Mouse (Mus musculus) hindbrain, embryonic 13.5 days (tissue): ENCODE results near the gene Slc6a9. TPM values are rescaled to one million over a fixed set of nuclear protein-coding genes. Genes with fewer than 3 reads are reported as not detected.

ENCODE experiments used
- ATAC-seq: fragments of 200-750 bp; cut with Nextera tagmentation; 2 replicates; pipeline ENCODE4 v1.8.0; 2017; ENCODE audit warnings: moderate TSS enrichment; ENCODE audit not compliant: low FRiP score
- H3K27ac ChIP-seq: fragments of 300-500 bp; sonication (generic); 2 replicates; pipeline ENCODE4 v1.5.1; 2015; ENCODE audit warnings: inconsistent platforms, mild to moderate bottlenecking, moderate library complexity
- H3K27me3 ChIP-seq: fragments of 300-500 bp; sonication (generic); 2 replicates; pipeline ENCODE4 v1.6.1; 2015; ENCODE audit warnings: mild to moderate bottlenecking, inconsistent platforms
- H3K36me3 ChIP-seq: fragments of 300-500 bp; sonication (generic); 2 replicates; pipeline ENCODE4 v1.6.1; 2015; ENCODE audit warnings: mild to moderate bottlenecking, inconsistent platforms
- H3K4me1 ChIP-seq: fragments of 300-500 bp; sonication (generic); replicated peaks from 2 replicates; pipeline ENCODE4 v1.6.1; 2015; ENCODE audit warnings: inconsistent platforms
- H3K4me2 ChIP-seq: fragments of 300-500 bp; sonication (generic); 2 replicates; pipeline ENCODE4 v1.6.1; 2015; ENCODE audit warnings: inconsistent platforms, mild to moderate bottlenecking, moderate library complexity
- H3K4me3 ChIP-seq: fragments of 300-500 bp; sonication (generic); 2 replicates; pipeline ENCODE4 v1.5.1; 2015; ENCODE audit warnings: mild to moderate bottlenecking, inconsistent platforms
- H3K9ac ChIP-seq: fragments of 300-500 bp; sonication (generic); 2 replicates; pipeline ENCODE4 v1.6.1; 2015; ENCODE audit warnings: mild to moderate bottlenecking, inconsistent platforms
- H3K9me3 ChIP-seq: fragments of 300-500 bp; sonication (generic); 2 replicates; pipeline ENCODE4 v1.6.1; 2016; ENCODE audit warnings: inconsistent platforms
- WGBS: fragments of 180-500 bp; shearing (Covaris S2); methylation state at CpG from one replicate; pipeline ENCODE4 v1.1.7; 2015; 5-methylcytosine and 5-hydroxymethylcytosine counted together
- polyA plus RNA-seq: library from polyadenylated mRNA; unstranded; fragments of >200 nt; fragmentation: Nextera tagmentation; extraction: Ambion mirVana; gene quantifications from 2 replicates; pipeline ENCODE4 v1.2.1, GENCODE M21; 2015

Gene Slc6a9
- polyA plus RNA-seq, 1 experiment from 2014 or later, result 27.7 TPM

- peak overlapping the region; percentile 91 for H3K9ac ChIP-seq
- H3K27me3 ChIP-seq, result no peaks in the 10 kb centered on the region
- peaks cover 71% of the 10 kb centered on the region for H3K4me1 ChIP-seq
- H3K4me2 ChIP-seq, result peak overlapping the region; percentile 89
- no peak overlapping the region for H3K27ac ChIP-seq
- peaks cover 45% of the 10 kb centered on the region for H3K36me3 ChIP-seq
- 100% methylated on average over 1 of the region's 1 CpGs for WGBS
- peak overlapping the region; percentile 82 for H3K4me3 ChIP-seq
- no peaks in the 10 kb centered on the region for H3K9me3 ChIP-seq
- ATAC-seq, result no peak
Observed at GRCm38 (mm10) chr4:117884146-117884545, 49.8 kb downstream of the Slc6a9 start.

- 97% methylated on average over 10 of the region's 10 CpGs for WGBS
- no peak overlapping the region for H3K4me3 ChIP-seq
- peaks cover 63% of the 10 kb centered on the region for H3K4me1 ChIP-seq
- peaks cover 46% of the 10 kb centered on the region for H3K36me3 ChIP-seq
- H3K4me2 ChIP-seq, result no peak overlapping the region
- ATAC-seq, result no peak
- no peaks in the 10 kb centered on the region for H3K9me3 ChIP-seq
- no peaks in the 10 kb centered on the region for H3K27me3 ChIP-seq
- H3K9ac ChIP-seq, result no peak overlapping the region
- H3K27ac ChIP-seq, result no peak overlapping the region
Observed at GRCm38 (mm10) chr4:117885093-117885492, 50.8 kb downstream of the Slc6a9 start.

- H3K4me1 ChIP-seq, result peaks cover 61% of the 10 kb centered on the region
- H3K9ac ChIP-seq, result peak overlapping the region; percentile 97
- no peak overlapping the region for H3K27ac ChIP-seq
- no peaks in the 10 kb centered on the region for H3K9me3 ChIP-seq
- H3K4me3 ChIP-seq, result peak overlapping the region; percentile 92
- peak overlapping the region; percentile 91 for H3K4me2 ChIP-seq
- no peaks in the 10 kb centered on the region for H3K27me3 ChIP-seq
- WGBS, result 83% methylated on average over 9 of the region's 9 CpGs
- H3K36me3 ChIP-seq, result peaks cover 40% of the 10 kb centered on the region
- no peak for ATAC-seq
Observed at GRCm38 (mm10) chr4:117885994-117886393, 51.7 kb downstream of the Slc6a9 start.

DNA sequence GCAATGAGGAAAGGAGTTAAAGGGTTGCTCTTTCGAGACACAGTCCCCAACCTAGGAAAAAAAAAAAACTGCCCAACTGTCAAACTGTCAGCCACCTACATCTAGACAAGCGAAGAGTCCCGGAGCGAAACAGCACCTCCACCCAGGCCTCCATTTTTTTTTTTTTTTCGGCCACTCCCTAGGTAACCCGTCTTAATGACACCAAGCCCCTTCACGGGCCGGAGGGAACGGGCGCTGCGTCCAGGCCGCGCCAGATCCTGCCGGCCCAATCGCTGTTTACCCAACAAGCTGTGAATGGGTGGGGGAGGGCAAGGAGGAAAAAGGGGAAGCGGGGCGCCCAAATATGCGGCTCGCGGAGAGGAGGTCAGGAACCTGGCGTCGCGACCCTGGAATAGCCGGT lies 52.3 kb downstream of the Slc6a9 start:
- Histone ChIP-seq H3K4me2 (peak overlapping the region; percentile 91), H3K9me3 (no peaks in the 10 kb centered on the region), H3K4me3 (peak overlapping the region; percentile 92), H3K27me3 (no peaks in the 10 kb centered on the region), H3K9ac (peak overlapping the region; percentile 97), H3K36me3 (peaks cover 37% of the 10 kb centered on the region), H3K27ac (peak overlapping the region; percentile 71), H3K4me1 (peaks cover 60% of the 10 kb centered on the region)
- ATAC-seq, result no peak
- 2% methylated on average over 23 of the region's 24 CpGs for WGBS

GRCm38 (mm10) chr4:117887133-117887532 lies 52.8 kb downstream of the Slc6a9 start, which contains the start of gene Atp6v0b:
Gene Atp6v0b (minus strand): TSS chr4:117887333.
- peak within 1 kb of the TSS; percentile 71 for H3K27ac ChIP-seq
- no peaks in the 10 kb centered on the region for H3K27me3 ChIP-seq
- H3K4me3 ChIP-seq, result peak within 1 kb of the TSS; percentile 92
- H3K9ac ChIP-seq, result peak within 1 kb of the TSS; percentile 97
- under 1% methylated on average over 37 of the region's 37 CpGs for WGBS
- no peaks in the 10 kb centered on the region for H3K9me3 ChIP-seq
- H3K4me2 ChIP-seq, result peak within 1 kb of the TSS; percentile 91
- H3K36me3 ChIP-seq, result peaks cover 37% of the 10 kb centered on the region
- peaks cover 55% of the 10 kb centered on the region for H3K4me1 ChIP-seq
- ATAC-seq, result peak; percentile 79

DNA sequence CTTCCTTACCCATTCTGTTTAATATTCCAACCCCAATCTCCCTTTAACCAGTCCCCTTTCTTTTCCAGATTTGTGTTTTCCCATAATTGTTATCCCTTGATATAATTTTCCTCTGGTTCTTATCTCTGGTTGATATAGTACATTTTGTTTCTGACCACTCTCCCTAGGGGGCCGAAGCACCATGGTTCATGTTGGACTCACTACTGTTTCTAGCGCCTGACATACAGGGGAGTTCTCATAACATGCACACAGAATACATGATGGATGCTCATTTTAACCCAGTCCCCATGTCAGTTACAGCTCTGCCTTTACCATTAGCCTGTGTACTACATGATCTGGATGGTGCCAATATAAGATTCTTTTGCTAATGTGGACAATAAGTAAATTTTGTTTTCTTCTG lies 53.6 kb downstream of the Slc6a9 start:
- H3K4me3 ChIP-seq, result peak overlapping the region; percentile 92
- no peak for ATAC-seq
- H3K27me3 ChIP-seq, result no peaks in the 10 kb centered on the region
- no peaks in the 10 kb centered on the region for H3K9me3 ChIP-seq
- WGBS, result 73% methylated on average over 2 of the region's 2 CpGs
- H3K36me3 ChIP-seq, result peaks cover 37% of the 10 kb centered on the region
- peak overlapping the region; percentile 97 for H3K9ac ChIP-seq
- no peak overlapping the region for H3K27ac ChIP-seq
- peak overlapping the region; percentile 91 for H3K4me2 ChIP-seq
- H3K4me1 ChIP-seq, result peaks cover 49% of the 10 kb centered on the region

- Histone ChIP-seq H3K4me1 (peaks cover 39% of the 10 kb centered on the region), H3K4me3 (no peak overlapping the region), H3K9ac (no peak overlapping the region), H3K27ac (no peak overlapping the region), H3K9me3 (no peaks in the 10 kb centered on the region), H3K36me3 (peaks cover 39% of the 10 kb centered on the region), H3K4me2 (no peak overlapping the region), H3K27me3 (no peaks in the 10 kb centered on the region)
- ATAC-seq, result no peak
- WGBS, result 95% methylated on average over 15 of the region's 15 CpGs
Observed at GRCm38 (mm10) chr4:117889471-117889870, 55.2 kb downstream of the Slc6a9 start.

DNA sequence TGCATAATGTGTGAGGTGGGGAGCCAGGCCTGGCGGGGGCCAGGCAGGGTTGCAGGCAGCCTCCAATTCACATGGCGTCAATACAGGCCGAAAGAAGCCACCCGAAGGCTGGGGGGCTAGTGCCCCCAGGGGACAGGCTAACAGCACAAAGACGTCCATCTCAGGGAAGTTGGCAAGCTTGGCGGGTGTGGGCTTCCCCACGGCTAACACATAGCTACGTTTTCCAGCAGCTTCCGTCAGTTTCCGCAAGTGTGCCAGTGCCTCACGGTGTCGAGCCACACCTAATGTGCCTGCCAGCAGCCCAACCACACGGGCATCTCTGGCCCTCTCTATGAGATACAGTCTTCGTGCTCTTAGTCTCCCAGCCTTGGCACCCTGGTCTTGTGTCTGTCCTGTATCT lies 55.7 kb downstream of the Slc6a9 start:
- no peak overlapping the region for H3K27ac ChIP-seq
- 94% methylated on average over 14 of the region's 14 CpGs for WGBS
- H3K4me3 ChIP-seq, result 0 out of 2 replicates have a peak overlapping the region, but pooled peaks have one; percentile 73
- no peak overlapping the region for H3K4me2 ChIP-seq
- peaks cover 33% of the 10 kb centered on the region for H3K4me1 ChIP-seq
- H3K27me3 ChIP-seq, result no peaks in the 10 kb centered on the region
- H3K36me3 ChIP-seq, result peaks cover 39% of the 10 kb centered on the region
- no peak overlapping the region for H3K9ac ChIP-seq
- no peaks in the 10 kb centered on the region for H3K9me3 ChIP-seq
- no peak for ATAC-seq

GRCm38 (mm10) chr4:117890750-117891149 lies 56.4 kb downstream of the Slc6a9 start:
- Histone ChIP-seq H3K27me3 (no peaks in the 10 kb centered on the region), H3K4me1 (peaks cover 28% of the 10 kb centered on the region), H3K9ac (no peak overlapping the region), H3K4me3 (peak overlapping the region; percentile 73), H3K27ac (no peak overlapping the region), H3K4me2 (peak overlapping the region; percentile 92), H3K36me3 (peaks cover 39% of the 10 kb centered on the region), H3K9me3 (no peaks in the 10 kb centered on the region)
- ATAC-seq, result no peak
- WGBS, result 60% methylated on average over 8 of the region's 8 CpGs

DNA sequence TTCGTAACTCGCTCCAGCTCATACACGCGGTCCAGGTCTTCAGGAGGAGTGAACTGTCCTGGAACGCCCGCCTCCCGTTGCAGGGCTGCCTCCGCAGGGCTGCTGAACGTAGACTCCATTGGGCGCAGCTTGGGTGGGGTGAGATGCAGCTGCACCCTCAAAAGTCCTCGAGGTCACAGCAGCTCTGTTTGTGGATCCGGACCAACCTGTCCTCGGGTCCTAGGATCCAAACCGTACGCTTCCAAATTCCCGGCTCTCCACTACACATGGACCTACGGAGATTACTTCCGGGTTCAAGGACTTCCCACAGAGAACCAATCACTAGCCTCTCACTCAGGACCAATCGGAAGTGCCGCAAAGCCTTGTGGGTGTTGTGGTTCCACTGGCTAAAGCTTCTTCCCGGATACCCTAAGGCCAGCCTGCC lies 57.4 kb downstream of the Slc6a9 start, which contains the start of gene Dph2:
Gene Dph2, minus strand, starts transcription at position 295 of the 424 bp plus-strand sequence.
- Histone ChIP-seq H3K4me3 (peak within 1 kb of the TSS; percentile 73), H3K9ac (peak within 1 kb of the TSS; percentile 71), H3K27ac (no peak within 1 kb of the TSS), H3K4me2 (peak within 1 kb of the TSS; percentile 92), H3K4me1 (peaks cover 18% of the 10 kb centered on the region), H3K27me3 (no peaks in the 10 kb centered on the region), H3K9me3 (no peaks in the 10 kb centered on the region), H3K36me3 (peaks cover 45% of the 10 kb centered on the region)
- peak; percentile 83 for ATAC-seq
- under 1% methylated on average over 21 of the region's 21 CpGs for WGBS

GRCm38 (mm10) chr4:117893376-117893775 lies 59.1 kb downstream of the Slc6a9 start:
- Histone ChIP-seq H3K4me1 (peaks cover 12% of the 10 kb centered on the region), H3K9me3 (no peaks in the 10 kb centered on the region), H3K27ac (no peak overlapping the region), H3K36me3 (peaks cover 60% of the 10 kb centered on the region), H3K9ac (no peak overlapping the region), H3K4me3 (no peak overlapping the region), H3K4me2 (no peak overlapping the region), H3K27me3 (no peaks in the 10 kb centered on the region)
- WGBS, result 27% methylated on average over 9 of the region's 9 CpGs
- no peak for ATAC-seq

DNA sequence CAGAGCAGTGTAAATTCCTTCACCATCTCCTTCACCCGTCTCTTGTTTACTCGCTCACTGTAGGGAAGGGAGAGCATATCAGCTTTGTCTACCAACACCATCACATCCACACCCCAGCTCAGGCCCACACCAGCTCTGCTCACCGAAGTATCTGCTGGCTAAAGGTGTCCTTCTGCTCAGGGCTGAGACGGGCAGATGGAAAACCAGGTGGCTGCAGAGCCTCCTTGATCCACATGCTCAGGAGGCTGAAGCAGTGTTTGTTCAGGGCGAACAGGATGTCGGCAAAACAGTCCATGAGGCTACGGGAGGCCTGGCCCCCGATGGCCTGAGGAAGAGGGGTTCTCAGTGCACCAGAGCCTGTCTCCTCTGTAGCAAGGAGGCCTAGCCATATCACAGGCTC lies 60.3 kb downstream of the Slc6a9 start:
- H3K9ac ChIP-seq, result no peak overlapping the region
- no peak overlapping the region for H3K4me3 ChIP-seq
- H3K27me3 ChIP-seq, result no peaks in the 10 kb centered on the region
- H3K36me3 ChIP-seq, result peaks cover 66% of the 10 kb centered on the region
- 94% methylated on average over 8 of the region's 8 CpGs for WGBS
- peaks cover 12% of the 10 kb centered on the region for H3K4me1 ChIP-seq
- H3K4me2 ChIP-seq, result no peak overlapping the region
- H3K9me3 ChIP-seq, result no peaks in the 10 kb centered on the region
- no peak overlapping the region for H3K27ac ChIP-seq
- no peak for ATAC-seq

GRCm38 (mm10) chr4:117895339-117895738 lies 61.0 kb downstream of the Slc6a9 start:
- Histone ChIP-seq H3K27ac (no peak overlapping the region), H3K4me1 (peaks cover 11% of the 10 kb centered on the region), H3K9ac (no peak overlapping the region), H3K36me3 (peaks cover 66% of the 10 kb centered on the region), H3K9me3 (no peaks in the 10 kb centered on the region), H3K4me3 (no peak overlapping the region), H3K4me2 (no peak overlapping the region), H3K27me3 (no peaks in the 10 kb centered on the region)
- WGBS, result 83% methylated on average over 7 of the region's 7 CpGs
- ATAC-seq, result no peak
